Mouse (Mus musculus) hindbrain, embryonic 10.5 days (tissue): ENCODE data around the gene Psmb9. TPM values are rescaled to one million over a fixed set of nuclear protein-coding genes. Genes with fewer than 3 reads are reported as not detected.

ENCODE experiments used
- DNase-seq: peaks from one replicate; pipeline ENCODE4 v3.0.0-alpha.2; 2017; ENCODE audit warnings: low spot score
- H3K27ac ChIP-seq: fragments of 300-500 bp; sonication (generic); 2 replicates; pipeline ENCODE4 v1.5.1; 2016; ENCODE audit warnings: mild to moderate bottlenecking, moderate library complexity
- H3K27me3 ChIP-seq: fragments of 300-500 bp; sonication (generic); 2 replicates; pipeline ENCODE4 v1.6.1; 2016; ENCODE audit warnings: mild to moderate bottlenecking; ENCODE audit not compliant: poor library complexity, insufficient read depth, severe bottlenecking
- H3K36me3 ChIP-seq: fragments of 300-500 bp; sonication (generic); 2 replicates; pipeline ENCODE4 v1.6.1; 2016; ENCODE audit warnings: mild to moderate bottlenecking, moderate library complexity
- H3K4me1 ChIP-seq: fragments of 300-500 bp; sonication (generic); replicated peaks from 2 replicates; pipeline ENCODE4 v1.6.1; 2016; ENCODE audit warnings: mild to moderate bottlenecking
- H3K4me3 ChIP-seq: fragments of 300-500 bp; sonication (generic); 2 replicates; pipeline ENCODE4 v1.5.1; 2016; ENCODE audit warnings: mild to moderate bottlenecking, moderate library complexity
- H3K9me3 ChIP-seq: fragments of 300-500 bp; sonication (generic); 2 replicates; pipeline ENCODE4 v1.6.1; 2016; ENCODE audit warnings: mild to moderate bottlenecking, moderate library complexity
- WGBS: fragments of 180-500 bp; shearing (Covaris S2); methylation state at CpG from one replicate; pipeline ENCODE4 v1.1.7; 2016; 5-methylcytosine and 5-hydroxymethylcytosine counted together
- polyA plus RNA-seq: library from polyadenylated mRNA; unstranded; fragments of >200 nt; fragmentation: Nextera tagmentation; extraction: Ambion mirVana; gene quantifications from 2 replicates; pipeline ENCODE4 v1.2.1, GENCODE M21; 2016

Psmb9 gene
- polyA plus RNA-seq, 1 experiment from 2014 or later = 0.97 TPM

DNA sequence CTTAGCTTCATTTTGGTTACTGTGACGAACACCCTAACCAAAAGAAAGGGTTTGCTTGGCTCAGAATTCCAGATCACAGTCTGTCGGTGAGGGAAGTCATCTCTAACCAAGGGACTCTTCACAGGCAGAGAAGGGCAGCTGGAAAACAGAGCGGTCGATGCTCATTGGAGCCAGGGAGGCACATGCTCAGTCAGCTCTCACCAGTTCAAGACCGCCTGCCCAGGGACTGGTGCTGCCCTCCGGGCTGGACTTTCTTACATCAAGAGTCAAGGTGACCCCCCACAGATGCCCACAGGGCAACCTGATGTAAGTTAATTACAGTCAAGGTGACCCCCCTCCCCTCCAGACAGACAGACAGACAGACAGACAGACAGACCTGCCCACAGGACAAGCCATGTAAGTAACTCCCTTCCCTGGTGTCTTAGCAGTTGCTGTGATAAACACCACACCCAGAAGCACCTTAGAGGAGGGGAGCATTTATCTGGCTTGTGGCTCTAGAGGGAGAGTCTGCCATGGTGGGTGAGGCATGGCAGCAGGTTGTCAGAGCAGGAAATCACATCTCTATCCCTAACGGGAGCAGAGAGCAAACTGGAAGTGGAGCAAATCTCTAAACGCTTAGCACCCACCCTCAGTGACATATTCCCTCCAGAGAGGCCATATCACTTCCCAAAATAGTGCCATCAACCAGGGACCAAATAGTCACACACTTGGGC is 29.8 kb upstream of the Psmb9 start:
- Histone ChIP-seq H3K27me3 (peaks cover 36% of the 10 kb centered on the region), H3K27ac (no peak overlapping the region), H3K4me1 (no peaks in the 10 kb centered on the region), H3K4me3 (no peak overlapping the region), H3K9me3 (peaks cover 8% of the 10 kb centered on the region), H3K36me3 (no peaks in the 10 kb centered on the region)
- no peak for DNase-seq
- 90% methylated on average over 8 of the region's 8 CpGs for WGBS

DNA sequence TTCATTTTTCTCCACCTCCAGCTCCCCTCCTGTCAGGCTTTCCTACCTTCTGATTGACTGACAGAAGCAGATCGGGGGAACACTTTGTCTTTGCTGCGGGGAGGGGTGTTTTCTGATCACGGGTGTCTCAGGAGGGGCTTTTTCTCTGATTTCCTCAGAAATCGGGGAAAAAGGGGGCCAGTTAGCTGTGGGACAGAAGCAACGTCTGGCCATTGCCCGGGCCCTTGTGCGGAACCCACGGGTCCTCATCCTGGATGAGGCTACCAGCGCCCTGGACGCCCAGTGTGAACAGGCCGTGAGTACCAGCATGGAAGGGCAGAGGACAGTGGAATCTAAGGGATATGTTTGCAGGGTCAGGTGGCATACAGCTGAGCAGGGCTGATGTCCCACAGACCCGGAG is 27.6 kb upstream of the Psmb9 start:
- H3K27ac ChIP-seq = no peak overlapping the region
- no peak overlapping the region for H3K4me3 ChIP-seq
- peaks cover 8% of the 10 kb centered on the region for H3K9me3 ChIP-seq
- DNase-seq = no peak
- 83% methylated on average over 12 of the region's 12 CpGs for WGBS
- H3K36me3 ChIP-seq = no peaks in the 10 kb centered on the region
- H3K4me1 ChIP-seq = peaks cover 6% of the 10 kb centered on the region; the same call in 1 of the 2 replicates
- peaks cover 58% of the 10 kb centered on the region for H3K27me3 ChIP-seq

DNA sequence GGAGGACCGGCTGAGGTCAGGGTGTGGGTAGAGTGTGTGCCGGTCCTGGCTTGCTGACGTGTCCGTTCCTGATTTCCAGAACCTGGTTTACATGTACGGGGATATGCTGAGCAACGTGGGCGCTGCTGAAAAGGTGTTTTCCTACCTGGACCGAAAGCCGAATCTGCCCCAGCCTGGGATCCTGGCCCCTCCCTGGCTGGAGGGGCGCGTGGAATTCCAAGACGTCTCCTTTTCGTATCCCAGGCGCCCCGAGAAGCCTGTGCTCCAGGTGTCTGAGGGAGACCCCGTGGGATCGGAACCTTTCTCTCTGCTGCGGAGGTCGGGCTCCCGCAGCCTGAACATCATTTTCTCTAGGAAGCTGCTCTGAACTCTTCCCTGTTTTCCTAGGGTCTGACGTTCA is 26.4 kb upstream of the Psmb9 start:
- 43% methylated on average over 21 of the region's 21 CpGs for WGBS
- peaks cover 62% of the 10 kb centered on the region for H3K27me3 ChIP-seq

DNA sequence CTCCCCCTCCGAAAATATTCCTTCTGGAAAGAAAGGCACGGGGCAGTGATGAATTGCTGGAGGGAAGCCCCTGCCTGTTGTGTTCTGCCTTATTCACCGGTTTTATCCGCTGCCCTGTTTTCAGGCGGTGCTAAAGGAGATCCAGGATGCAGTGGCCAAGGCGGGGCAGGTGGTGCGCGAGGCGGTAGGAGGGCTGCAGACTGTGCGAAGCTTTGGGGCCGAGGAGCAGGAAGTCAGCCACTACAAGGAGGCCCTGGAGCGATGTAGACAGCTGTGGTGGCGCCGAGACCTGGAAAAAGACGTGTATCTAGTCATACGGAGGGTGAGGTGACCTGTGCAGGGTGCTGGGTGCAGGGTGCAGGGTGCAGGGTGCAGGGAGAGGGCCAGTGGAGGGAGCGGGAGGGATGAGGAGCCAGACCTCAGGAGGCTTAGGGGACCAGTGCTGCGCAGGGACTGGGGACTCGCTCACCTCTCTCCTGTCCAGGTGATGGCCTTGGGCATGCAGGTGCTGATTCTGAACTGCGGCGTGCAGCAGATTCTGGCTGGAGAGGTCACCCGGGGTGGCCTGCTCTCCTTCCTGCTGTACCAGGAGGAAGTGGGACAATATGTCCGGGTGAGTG is 24.3 kb upstream of the Psmb9 start:
- no peak overlapping the region for H3K27ac ChIP-seq
- DNase-seq = no peak
- no peaks in the 10 kb centered on the region for H3K36me3 ChIP-seq
- H3K9me3 ChIP-seq = peaks cover 3% of the 10 kb centered on the region; the same call in 1 of the 2 replicates
- peaks cover 6% of the 10 kb centered on the region; the same call in 1 of the 2 replicates for H3K4me1 ChIP-seq
- peaks cover 75% of the 10 kb centered on the region for H3K27me3 ChIP-seq
- H3K4me3 ChIP-seq = no peak overlapping the region
- 16% methylated on average over 23 of the region's 23 CpGs for WGBS

More for the DNA sequence above, 26.4 kb upstream of the Psmb9 start:
- Histone ChIP-seq H3K4me3 (no peak overlapping the region), H3K9me3 (peaks cover 8% of the 10 kb centered on the region), H3K27ac (no peak overlapping the region), H3K36me3 (no peaks in the 10 kb centered on the region), H3K4me1 (peaks cover 6% of the 10 kb centered on the region; the same call in 1 of the 2 replicates)
- no peak for DNase-seq

DNA sequence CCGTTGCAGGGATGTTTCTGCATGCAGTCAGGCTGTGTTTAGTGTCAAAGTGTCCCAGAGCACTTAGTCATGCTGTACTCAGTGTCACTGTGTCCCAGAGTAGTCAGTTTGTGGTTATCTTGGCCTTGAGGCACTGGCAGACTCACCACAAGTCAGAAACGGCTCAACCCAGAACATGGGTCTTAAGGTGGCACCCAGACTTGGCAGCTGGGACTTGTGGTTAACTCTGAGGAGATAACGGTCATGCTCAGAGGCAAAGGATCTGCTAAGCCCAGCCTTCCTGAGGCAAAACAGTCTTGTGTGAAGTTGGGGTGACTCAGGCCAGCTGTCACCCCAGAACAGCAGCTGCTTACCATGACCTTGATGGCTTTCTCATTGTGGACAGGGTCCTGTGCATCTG is 23.0 kb upstream of the Psmb9 start:
- Histone ChIP-seq H3K4me3 (no peak overlapping the region), H3K36me3 (no peaks in the 10 kb centered on the region), H3K9me3 (peaks cover 3% of the 10 kb centered on the region; the same call in 1 of the 2 replicates), H3K27ac (no peak overlapping the region), H3K27me3 (peaks cover 84% of the 10 kb centered on the region), H3K4me1 (peaks cover 7% of the 10 kb centered on the region)
- DNase-seq = no peak
- WGBS = 77% methylated on average over 3 of the region's 3 CpGs

GRCm38 (mm10) chr17:34209680-34210079 is 22.1 kb upstream of the Psmb9 start:
- no peak overlapping the region for H3K27ac ChIP-seq
- peaks cover 84% of the 10 kb centered on the region for H3K27me3 ChIP-seq
- H3K36me3 ChIP-seq = no peaks in the 10 kb centered on the region
- peaks cover 3% of the 10 kb centered on the region; the same call in 1 of the 2 replicates for H3K9me3 ChIP-seq
- WGBS = 45% methylated on average over 3 of the region's 3 CpGs
- H3K4me3 ChIP-seq = no peak overlapping the region
- H3K4me1 ChIP-seq = peaks cover 17% of the 10 kb centered on the region
- no peak for DNase-seq

DNA sequence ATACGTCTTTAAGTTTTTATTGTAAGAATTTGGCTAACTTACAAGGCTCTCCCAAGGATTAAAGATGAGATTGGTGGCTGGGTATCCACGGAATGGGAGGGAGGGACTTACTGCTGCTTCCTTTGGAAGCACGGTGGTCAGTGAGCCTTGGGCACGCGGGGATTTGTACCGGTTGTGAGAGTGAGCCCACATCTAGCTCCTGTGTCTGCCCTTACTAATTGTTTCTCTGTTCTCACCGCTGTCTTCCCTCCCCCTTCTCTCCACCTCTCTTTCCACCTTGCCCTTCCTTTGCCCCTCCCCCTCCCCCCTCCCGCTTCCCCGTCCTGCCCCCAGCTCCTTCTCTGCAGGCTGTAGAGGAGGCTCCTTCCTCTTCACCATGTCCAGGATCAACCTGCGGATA is 20.9 kb upstream of the Psmb9 start:
- Histone ChIP-seq H3K4me3 (no peak overlapping the region), H3K9me3 (peaks cover 3% of the 10 kb centered on the region; the same call in 1 of the 2 replicates), H3K27me3 (peaks cover 82% of the 10 kb centered on the region), H3K27ac (no peak overlapping the region), H3K36me3 (no peaks in the 10 kb centered on the region), H3K4me1 (peaks cover 19% of the 10 kb centered on the region)
- 22% methylated on average over 10 of the region's 10 CpGs for WGBS
- no peak for DNase-seq

DNA sequence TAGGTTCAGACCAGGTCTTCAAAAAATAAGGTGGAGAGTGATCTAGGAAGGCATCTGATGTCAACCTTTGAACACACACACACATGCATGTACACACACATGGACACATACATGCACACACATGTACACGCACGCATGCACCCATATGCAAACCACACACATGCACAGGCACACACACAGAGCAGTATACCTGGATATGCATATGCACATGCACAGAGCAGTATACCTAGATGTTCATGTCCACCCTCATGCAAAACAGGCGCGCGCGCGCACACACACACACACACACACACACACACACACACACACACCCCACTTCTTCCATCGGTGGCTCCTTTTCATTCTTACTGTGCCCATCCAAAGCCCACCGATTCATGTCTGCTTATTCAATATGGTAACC is 20.3 kb upstream of the Psmb9 start:
- DNase-seq = no peak
- H3K36me3 ChIP-seq = no peaks in the 10 kb centered on the region
- no peak overlapping the region for H3K4me3 ChIP-seq
- no peak overlapping the region for H3K27ac ChIP-seq
- peaks cover 82% of the 10 kb centered on the region for H3K27me3 ChIP-seq
- 94% methylated on average over 9 of the region's 9 CpGs for WGBS
- peaks cover 19% of the 10 kb centered on the region for H3K4me1 ChIP-seq
- H3K9me3 ChIP-seq = peaks cover 3% of the 10 kb centered on the region; the same call in 1 of the 2 replicates

GRCm38 (mm10) chr17:34207456-34207855 is 19.9 kb upstream of the Psmb9 start:
- Histone ChIP-seq H3K4me3 (no peak overlapping the region), H3K27ac (no peak overlapping the region), H3K36me3 (no peaks in the 10 kb centered on the region), H3K9me3 (peaks cover 3% of the 10 kb centered on the region; the same call in 1 of the 2 replicates), H3K4me1 (peaks cover 19% of the 10 kb centered on the region), H3K27me3 (peaks cover 82% of the 10 kb centered on the region)
- WGBS = 61% methylated on average over 3 of the region's 3 CpGs
- DNase-seq = no peak

GRCm38 (mm10) chr17:34206731-34207130 is 19.2 kb upstream of the Psmb9 start:
- 84% methylated on average over 5 of the region's 5 CpGs for WGBS
- Histone ChIP-seq H3K9me3 (peaks cover 3% of the 10 kb centered on the region; the same call in 1 of the 2 replicates), H3K27ac (no peak overlapping the region)

GRCm38 (mm10) chr17:34205746-34206176 is 18.2 kb upstream of the Psmb9 start:
- peaks cover 13% of the 10 kb centered on the region for H3K4me1 ChIP-seq
- peaks cover 3% of the 10 kb centered on the region; the same call in 1 of the 2 replicates for H3K9me3 ChIP-seq
- DNase-seq = no peak
- H3K4me3 ChIP-seq = peak overlapping the region; percentile 78; the same call in 1 of the 2 replicates
- 19% methylated on average over 9 of the region's 9 CpGs for WGBS
- no peak overlapping the region for H3K27ac ChIP-seq
- peaks cover 76% of the 10 kb centered on the region for H3K27me3 ChIP-seq
- H3K36me3 ChIP-seq = no peaks in the 10 kb centered on the region

More at GRCm38 (mm10) chr17:34206731-34207130, 19.2 kb upstream of the Psmb9 start:
- no peak overlapping the region for H3K4me3 ChIP-seq
- no peaks in the 10 kb centered on the region for H3K36me3 ChIP-seq
- H3K27me3 ChIP-seq = peaks cover 76% of the 10 kb centered on the region
- H3K4me1 ChIP-seq = peaks cover 16% of the 10 kb centered on the region
- DNase-seq = no peak

DNA sequence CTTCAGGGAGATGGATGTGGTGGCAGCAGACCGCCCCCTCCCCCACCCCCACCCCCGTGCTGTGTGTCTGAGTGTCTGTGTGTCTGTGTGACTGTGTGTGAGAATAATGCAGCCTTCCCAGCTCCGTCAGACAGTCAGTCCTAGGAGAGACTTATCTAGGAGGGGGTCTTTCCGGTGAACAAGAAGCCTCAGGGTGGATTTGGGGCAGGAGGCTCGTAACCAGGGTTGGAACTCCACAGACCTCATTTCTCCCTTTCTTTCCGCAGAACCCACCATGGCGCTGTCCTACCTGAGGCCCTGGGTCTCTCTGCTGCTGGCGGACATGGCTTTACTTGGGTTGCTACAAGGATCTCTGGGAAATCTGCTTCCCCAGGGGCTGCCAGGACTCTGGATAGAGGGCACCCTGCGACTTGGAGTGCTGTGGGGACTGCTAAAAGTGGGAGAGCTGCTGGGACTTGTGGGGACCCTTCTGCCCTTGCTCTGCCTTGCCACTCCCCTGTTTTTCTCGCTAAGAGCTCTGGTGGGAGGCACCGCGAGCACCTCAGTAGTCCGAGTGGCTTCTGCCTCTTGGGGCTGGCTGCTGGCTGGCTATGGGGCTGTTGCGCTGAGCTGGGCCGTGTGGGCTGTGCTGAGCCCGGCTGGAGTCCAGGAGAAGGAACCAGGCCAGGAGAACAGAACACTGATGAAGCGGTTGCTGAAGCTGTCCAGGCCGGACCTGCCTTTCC is 17.6 kb upstream of the Psmb9 start:
- H3K4me3 ChIP-seq = peak overlapping the region; percentile 78
- H3K36me3 ChIP-seq = no peaks in the 10 kb centered on the region
- H3K9me3 ChIP-seq = peaks cover 3% of the 10 kb centered on the region; the same call in 1 of the 2 replicates
- WGBS = 13% methylated on average over 18 of the region's 18 CpGs
- no peak for DNase-seq
- H3K27ac ChIP-seq = no peak overlapping the region
- peaks cover 13% of the 10 kb centered on the region for H3K4me1 ChIP-seq
- H3K27me3 ChIP-seq = peaks cover 76% of the 10 kb centered on the region
